Mouse (Mus musculus) heart, postnatal 0 days (tissue): ENCODE results near the gene Igf2r.

Source experiments
- CTCF ChIP-seq: IDR thresholded peaks from 2 replicates; pipeline ENCODE4 v1.5.1; 2016; ENCODE audit warnings: antibody characterized with exemption, control low read depth, low read depth
- EP300 ChIP-seq: IDR thresholded peaks from 2 replicates; pipeline ENCODE4 v1.6.1; 2016; ENCODE audit warnings: antibody characterized with exemption, low read depth

DNA sequence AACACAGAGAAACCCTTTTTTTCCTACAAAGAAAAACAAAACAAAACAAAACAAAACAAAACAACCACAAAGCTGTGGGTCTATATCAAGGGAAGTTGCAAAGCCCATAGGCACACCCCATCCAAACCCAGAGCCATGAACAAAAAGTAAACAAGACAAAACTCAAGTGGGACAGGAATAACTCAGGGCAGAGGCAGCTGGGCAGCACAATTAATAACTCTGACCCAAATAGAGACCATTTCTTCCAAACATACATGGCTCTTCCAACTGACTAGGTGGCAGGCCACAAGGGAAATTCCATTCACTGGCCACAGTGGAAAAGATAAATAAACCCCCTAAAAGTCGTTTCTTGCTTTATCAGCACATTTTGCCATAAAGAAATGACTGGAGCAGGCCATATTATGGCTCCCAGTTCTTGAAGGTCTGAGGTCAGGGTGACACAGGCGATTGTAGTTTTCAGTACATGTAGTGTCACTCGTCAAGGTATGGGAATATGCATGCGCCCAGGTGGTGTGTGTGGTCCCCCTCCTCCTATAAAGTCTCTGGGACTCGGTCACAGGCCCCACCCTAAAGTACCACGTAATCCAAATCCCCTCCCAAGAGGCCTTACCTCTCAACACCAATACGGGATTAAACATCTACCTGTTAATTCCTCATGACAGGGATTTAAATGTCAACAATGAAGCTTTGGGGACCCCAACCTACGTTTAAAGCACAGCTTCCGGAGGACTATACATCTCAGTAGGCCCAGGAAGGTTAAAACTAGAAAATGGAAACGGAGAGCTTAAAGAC is 8.9 kb downstream of the Igf2r start:
- TF ChIP-seq CTCF (no peak), EP300 (no peak)
